Mouse (Mus musculus) heart, embryonic 11.5 days (tissue): ENCODE measurements at regions not wholly inside any gene's neighbourhood (a gene's known extent, or its start where the extent isn't known, plus 50 kb on each side); places are given as distances from the start of the nearest gene placed in this dataset.
A peak's percentile ranks its signal among the peaks of the same experiment; 100 is the strongest.

Experiments used
- ATAC-seq: fragments of 200-750 bp; cut with Nextera tagmentation; replicated peaks from 2 replicates; pipeline ENCODE4 v1.8.0; 2017; ENCODE audit warnings: moderate library complexity; ENCODE audit not compliant: insufficient number of reproducible peaks, low FRiP score, low TSS enrichment
- H3K27ac ChIP-seq: fragments of 300-500 bp; sonication (generic); 2 replicates; pipeline ENCODE4 v1.5.1; 2014; ENCODE audit warnings: mild to moderate bottlenecking, low read depth, low read length
- H3K27me3 ChIP-seq: fragments of 300-500 bp; sonication (generic); 2 replicates; pipeline ENCODE4 v1.6.1; 2014; ENCODE audit warnings: mild to moderate bottlenecking, low read length, mixed read lengths; ENCODE audit not compliant: control insufficient read depth, insufficient read depth
- H3K36me3 ChIP-seq: fragments of 300-500 bp; sonication (generic); 2 replicates; pipeline ENCODE4 v1.6.1; 2014; ENCODE audit warnings: mild to moderate bottlenecking, low read length, moderate library complexity, mixed read lengths; ENCODE audit not compliant: control insufficient read depth, insufficient read depth
- H3K4me1 ChIP-seq: fragments of 300-500 bp; sonication (generic); 2 replicates; pipeline ENCODE4 v1.6.1; 2014; ENCODE audit warnings: low read length; ENCODE audit not compliant: control insufficient read depth, insufficient read depth
- H3K4me2 ChIP-seq: fragments of 300-500 bp; sonication (generic); 2 replicates; pipeline ENCODE4 v1.6.1; 2014; ENCODE audit warnings: mild to moderate bottlenecking, moderate library complexity
- H3K4me3 ChIP-seq: fragments of 300-500 bp; sonication (generic); 2 replicates; pipeline ENCODE4 v1.5.1; 2014; ENCODE audit warnings: low read depth, low read length
- H3K9ac ChIP-seq: fragments of 300-500 bp; sonication (generic); 2 replicates; pipeline ENCODE4 v1.6.1; 2014; ENCODE audit warnings: mild to moderate bottlenecking, low read depth, low read length, moderate library complexity
- H3K9me3 ChIP-seq: fragments of 300-500 bp; sonication (generic); replicated peaks from 2 replicates; pipeline ENCODE4 v1.6.1; 2016; ENCODE audit warnings: low read length; ENCODE audit not compliant: control insufficient read depth
- WGBS: fragments of 180-500 bp; shearing (Covaris S2); extraction: QIAGEN DNeasy Blood & Tissue Kit; methylation state at CpG from one replicate; pipeline ENCODE4 v1.1.7; 2014; ENCODE audit not compliant: insufficient replicate concordance; 5-methylcytosine and 5-hydroxymethylcytosine counted together

DNA sequence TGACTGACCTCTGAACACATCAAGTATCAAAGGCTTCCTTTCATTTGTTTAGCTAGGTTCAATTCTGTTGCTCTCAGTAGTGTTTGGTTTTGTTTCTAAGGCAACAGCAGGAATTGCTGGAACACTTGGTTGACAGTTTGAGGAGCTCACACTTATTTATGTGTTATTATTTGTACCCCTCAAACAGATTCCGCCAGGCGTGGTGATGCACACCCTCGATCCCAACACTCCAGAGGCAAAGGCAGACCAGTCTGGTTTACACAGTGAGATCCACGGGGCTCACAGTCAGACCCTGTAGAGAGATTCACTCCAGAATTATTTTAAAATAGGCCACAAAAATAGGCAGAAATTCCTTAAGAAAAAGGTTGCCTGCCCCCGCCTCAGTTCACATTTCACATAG, 186.9 kb upstream of the Mkln1 start:
- Histone ChIP-seq H3K4me3 (no peak overlapping the region), H3K36me3 (no peaks in the 10 kb centered on the region), H3K27ac (no peak overlapping the region), H3K4me2 (no peak overlapping the region), H3K4me1 (no peaks in the 10 kb centered on the region), H3K9ac (no peak overlapping the region), H3K27me3 (peaks cover 9% of the 10 kb centered on the region; the same call in 1 of the 2 replicates), H3K9me3 (no peaks in the 10 kb centered on the region)
- WGBS = 77% methylated on average over 5 of the region's 5 CpGs
- no peak for ATAC-seq

DNA sequence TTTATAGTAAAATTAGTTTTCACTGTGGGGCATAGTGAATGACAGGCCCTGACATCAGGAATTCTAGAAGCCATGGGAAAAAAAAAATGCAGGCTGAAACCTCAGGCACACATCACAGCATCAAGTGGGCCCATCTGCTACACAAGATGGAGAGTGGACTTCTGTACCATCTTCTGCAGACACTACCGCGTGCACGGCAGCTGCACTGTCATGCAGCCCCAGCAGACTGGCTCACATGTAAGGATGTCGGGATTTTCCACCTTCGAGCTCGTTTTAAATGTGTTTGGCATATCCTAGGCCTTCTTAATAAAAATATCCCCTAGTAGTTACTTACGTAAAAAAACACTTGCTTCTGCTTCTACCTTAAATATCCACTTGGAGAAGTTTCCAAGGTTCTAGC, 186.5 kb upstream of the Mkln1 start:
- no peak overlapping the region for H3K4me2 ChIP-seq
- WGBS = 82% methylated on average over 7 of the region's 7 CpGs
- no peak overlapping the region for H3K27ac ChIP-seq
- ATAC-seq = no peak
- H3K4me3 ChIP-seq = no peak overlapping the region
- H3K36me3 ChIP-seq = no peaks in the 10 kb centered on the region
- peaks cover 1% of the 10 kb centered on the region; the same call in 1 of the 2 replicates for H3K4me1 ChIP-seq
- no peaks in the 10 kb centered on the region for H3K9me3 ChIP-seq
- H3K27me3 ChIP-seq = peaks cover 12% of the 10 kb centered on the region
- no peak overlapping the region for H3K9ac ChIP-seq

DNA sequence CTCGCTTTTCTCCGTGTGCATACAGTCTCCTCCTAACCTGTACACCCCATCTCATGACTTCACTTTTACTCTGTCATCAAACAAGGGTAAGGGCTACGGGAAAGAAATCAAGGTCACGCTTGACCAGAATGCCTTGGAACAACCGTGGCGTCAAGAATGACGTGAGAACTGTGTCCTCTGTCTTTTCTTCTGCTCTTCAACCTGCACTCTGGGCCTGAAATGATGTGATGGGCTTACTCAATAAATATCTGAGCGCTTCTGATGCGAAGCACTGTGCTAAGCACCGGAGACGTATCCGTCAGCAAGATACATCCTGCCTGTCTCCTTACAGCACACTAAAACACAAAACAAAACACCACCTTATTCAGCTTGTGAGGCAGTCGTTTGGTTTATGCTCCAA, 185.8 kb upstream of the Mkln1 start:
- ATAC-seq = no peak
- WGBS = 83% methylated on average over 13 of the region's 13 CpGs
- H3K27me3 ChIP-seq = peaks cover 15% of the 10 kb centered on the region
- H3K36me3 ChIP-seq = no peaks in the 10 kb centered on the region
- no peak overlapping the region for H3K9ac ChIP-seq
- no peaks in the 10 kb centered on the region for H3K9me3 ChIP-seq
- H3K4me3 ChIP-seq = no peak overlapping the region
- H3K4me1 ChIP-seq = peaks cover 4% of the 10 kb centered on the region; the same call in 1 of the 2 replicates
- H3K27ac ChIP-seq = no peak overlapping the region
- H3K4me2 ChIP-seq = no peak overlapping the region

DNA sequence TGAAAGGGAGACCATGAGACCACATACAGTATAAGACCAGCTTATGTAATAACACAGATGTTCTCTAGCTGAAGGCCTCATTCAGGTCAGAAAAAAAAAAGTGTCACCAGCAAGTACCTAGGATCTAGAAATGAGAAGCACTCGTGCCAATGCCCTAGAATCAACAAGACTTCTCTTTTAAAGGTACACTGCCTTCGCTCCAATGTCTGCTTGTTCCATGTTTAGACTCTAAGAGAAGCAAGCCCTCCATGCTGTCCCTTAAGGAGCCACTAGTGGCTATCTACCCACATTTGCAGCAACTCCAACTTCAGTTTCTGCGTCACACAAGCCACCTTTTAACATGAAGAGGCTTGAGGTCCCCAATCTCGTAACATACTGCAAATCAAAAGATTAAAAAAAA, 185.4 kb upstream of the Mkln1 start:
- H3K4me2 ChIP-seq = no peak overlapping the region
- no peak for ATAC-seq
- H3K36me3 ChIP-seq = no peaks in the 10 kb centered on the region
- no peak overlapping the region for H3K4me3 ChIP-seq
- H3K4me1 ChIP-seq = peaks cover 7% of the 10 kb centered on the region; the same call in 1 of the 2 replicates
- H3K9ac ChIP-seq = no peak overlapping the region
- 69% methylated on average over 4 of the region's 4 CpGs for WGBS
- H3K9me3 ChIP-seq = no peaks in the 10 kb centered on the region
- no peak overlapping the region for H3K27ac ChIP-seq
- H3K27me3 ChIP-seq = peaks cover 20% of the 10 kb centered on the region

DNA sequence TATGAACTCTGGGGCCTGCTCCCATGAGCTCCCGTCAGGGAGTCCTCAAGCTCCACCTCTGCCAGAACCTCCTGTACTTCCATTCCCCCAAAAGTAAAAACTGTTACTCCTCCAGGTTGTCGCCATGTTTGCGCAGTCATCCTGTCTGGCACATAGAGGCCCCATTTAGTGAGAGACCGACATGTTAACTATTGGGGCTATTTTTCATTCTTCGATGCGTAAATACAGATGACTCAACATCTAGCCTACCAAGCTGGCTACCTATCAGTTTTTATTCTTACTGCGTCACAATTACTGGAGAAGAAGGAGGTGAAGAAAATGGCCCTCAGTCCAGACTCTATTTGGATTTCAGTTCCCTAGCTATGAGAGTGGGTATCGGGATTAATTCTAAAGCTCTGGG, 182.9 kb upstream of the Mkln1 start:
- Histone ChIP-seq H3K9ac (no peak overlapping the region), H3K27me3 (peaks cover 42% of the 10 kb centered on the region), H3K4me2 (peak overlapping the region; percentile 100), H3K36me3 (no peaks in the 10 kb centered on the region), H3K4me1 (peaks cover 13% of the 10 kb centered on the region; the same call in 1 of the 2 replicates), H3K27ac (no peak overlapping the region), H3K9me3 (no peaks in the 10 kb centered on the region), H3K4me3 (peak overlapping the region; percentile 78)
- 71% methylated on average over 8 of the region's 8 CpGs for WGBS
- no peak for ATAC-seq

DNA sequence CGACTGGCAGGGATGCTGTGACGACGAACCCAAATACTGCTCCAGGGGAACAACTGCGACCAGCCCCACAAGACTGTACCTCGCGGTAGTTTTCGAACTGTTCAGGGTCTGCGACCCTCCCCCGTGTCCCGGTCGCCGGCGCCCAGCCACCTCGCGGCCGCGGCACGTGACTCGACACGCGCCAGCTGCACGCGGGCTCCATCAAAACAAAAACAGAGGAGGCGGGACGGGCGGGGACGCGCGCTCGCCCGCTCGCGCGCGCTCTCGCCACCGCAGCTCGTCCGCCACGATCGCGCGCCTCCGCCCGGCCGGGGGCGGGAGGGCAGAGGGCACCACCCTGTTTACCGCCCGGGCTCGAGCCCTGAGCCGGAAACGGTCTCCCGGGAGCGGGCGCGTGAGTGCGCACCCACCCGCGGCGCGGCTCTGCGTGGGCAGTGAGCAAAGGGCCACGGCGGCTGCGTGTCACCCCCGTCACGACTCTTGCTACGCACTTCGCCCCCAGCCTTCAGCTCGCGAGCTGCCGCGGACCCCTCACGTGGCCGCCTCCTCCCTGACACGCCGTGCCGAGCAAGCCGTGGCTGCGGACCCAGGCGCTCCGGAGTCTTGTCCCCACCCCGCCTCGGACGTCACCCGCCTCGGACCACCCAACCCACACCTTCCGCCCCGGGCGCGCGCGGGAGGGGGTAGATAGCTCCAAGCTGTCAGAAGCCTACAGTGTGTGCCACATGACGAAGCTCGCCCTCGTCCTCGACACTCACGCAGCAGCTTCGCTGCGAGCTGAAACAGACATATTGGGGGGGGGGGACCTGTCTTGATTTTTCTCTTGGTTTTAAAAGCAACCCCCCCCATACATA, 182.1 kb upstream of the Mkln1 start:
- peaks cover 13% of the 10 kb centered on the region; the same call in 1 of the 2 replicates for H3K4me1 ChIP-seq
- under 1% methylated on average over 98 of the region's 100 CpGs for WGBS
- H3K9ac ChIP-seq = peak overlapping the region; percentile 63
- no peaks in the 10 kb centered on the region for H3K36me3 ChIP-seq
- H3K4me2 ChIP-seq = peak overlapping the region; percentile 100
- H3K9me3 ChIP-seq = no peaks in the 10 kb centered on the region
- peak; percentile 69; the same call in 1 of the 2 replicates for ATAC-seq
- H3K27me3 ChIP-seq = peaks cover 48% of the 10 kb centered on the region
- H3K27ac ChIP-seq = no peak overlapping the region
- peak overlapping the region; percentile 78 for H3K4me3 ChIP-seq

DNA sequence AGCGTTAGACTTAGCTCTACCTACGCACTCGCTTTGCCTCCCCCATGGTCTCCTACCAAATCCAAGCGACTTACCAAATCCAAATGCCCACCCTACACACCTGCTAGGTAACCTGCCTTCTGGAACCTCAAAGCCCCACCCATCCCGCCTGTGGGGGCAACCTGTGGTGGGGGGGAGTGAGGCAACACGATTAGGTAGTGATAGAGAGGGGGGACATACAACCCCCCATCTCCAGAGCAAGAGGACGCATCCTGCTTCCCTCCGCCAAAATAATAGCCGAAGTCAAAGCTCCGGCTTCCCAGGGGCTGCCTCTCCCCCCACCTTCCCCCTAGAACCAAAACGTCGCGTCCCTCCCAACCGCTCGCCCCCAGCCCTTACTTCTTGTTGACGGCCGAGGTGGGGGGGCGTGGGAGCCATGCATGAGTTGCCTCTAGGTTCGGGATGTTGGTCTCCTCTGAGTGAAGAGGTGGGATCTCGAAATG, 181.4 kb upstream of the Mkln1 start:
- H3K9ac ChIP-seq = peak overlapping the region; percentile 34; the same call in 1 of the 2 replicates
- WGBS = under 1% methylated on average over 20 of the region's 20 CpGs
- H3K27me3 ChIP-seq = peaks cover 50% of the 10 kb centered on the region
- H3K4me2 ChIP-seq = peak overlapping the region; percentile 100
- no peak overlapping the region for H3K27ac ChIP-seq
- peak overlapping the region; percentile 78 for H3K4me3 ChIP-seq
- no peaks in the 10 kb centered on the region for H3K9me3 ChIP-seq
- no peak for ATAC-seq
- H3K4me1 ChIP-seq = peaks cover 13% of the 10 kb centered on the region; the same call in 1 of the 2 replicates
- H3K36me3 ChIP-seq = no peaks in the 10 kb centered on the region

DNA sequence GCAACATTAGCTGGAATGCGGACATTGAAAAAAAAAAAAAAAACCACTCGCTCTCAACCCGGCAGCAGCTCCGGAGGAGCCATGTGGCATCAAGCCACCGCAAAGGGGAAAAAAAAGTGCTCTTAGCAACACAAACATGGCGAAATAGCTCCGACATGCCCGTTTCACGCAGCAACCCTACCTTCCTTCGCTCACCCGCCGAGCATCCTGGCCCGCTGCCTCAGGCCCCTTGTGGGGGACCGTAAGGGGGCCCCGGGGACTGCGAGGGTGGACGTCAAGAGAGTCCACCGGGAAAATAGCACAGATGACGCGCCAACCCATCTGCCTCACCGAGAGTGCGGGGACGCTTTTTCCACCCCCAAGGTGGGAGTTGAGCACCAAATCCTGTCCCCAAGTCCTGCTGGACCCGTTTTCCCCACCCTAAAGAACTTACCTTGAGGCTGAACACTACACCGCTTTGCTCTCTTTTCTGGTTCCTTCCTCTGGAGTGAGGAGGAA, 180.8 kb upstream of the Mkln1 start:
- Histone ChIP-seq H3K9ac (peak overlapping the region; percentile 46; the same call in 1 of the 2 replicates), H3K27ac (no peak overlapping the region)

More for the DNA sequence above, 180.8 kb upstream of the Mkln1 start:
- H3K27me3 ChIP-seq = peaks cover 50% of the 10 kb centered on the region
- H3K4me1 ChIP-seq = peaks cover 13% of the 10 kb centered on the region; the same call in 1 of the 2 replicates
- H3K4me3 ChIP-seq = peak overlapping the region; percentile 78
- H3K36me3 ChIP-seq = no peaks in the 10 kb centered on the region
- under 1% methylated on average over 25 of the region's 25 CpGs for WGBS
- ATAC-seq = no peak
- H3K4me2 ChIP-seq = peak overlapping the region; percentile 100
- no peaks in the 10 kb centered on the region for H3K9me3 ChIP-seq
